Mouse (Mus musculus) lung, adult 2 months (tissue): ENCODE data around the gene Hsd17b11. TPM values are rescaled to one million over a fixed set of nuclear protein-coding genes. Genes with fewer than 3 reads are reported as not detected.

ENCODE experiments used
- DNase-seq: peaks from one replicate; pipeline ENCODE4 v3.0.0; 2022
- H3K4me1 ChIP-seq: fragments of 200-500 bp; 2 replicates; pipeline ENCODE4 v1.6.1; 2011; ENCODE audit warnings: low read length; ENCODE audit not compliant: control insufficient read depth, insufficient read depth
- H3K4me3 ChIP-seq: fragments of 200-500 bp; replicated peaks from 2 replicates; pipeline ENCODE3; 2011; ENCODE audit warnings: low read depth, mild to moderate bottlenecking, control low read depth, low read length; ENCODE audit errors: extremely low read depth
- CTCF ChIP-seq: fragments of 200-500 bp; IDR thresholded peaks from 2 replicates; pipeline ENCODE4 v1.5.1; 2011; ENCODE audit warnings: mild to moderate bottlenecking, low read length, control low read depth; ENCODE audit not compliant: insufficient read depth
- POLR2A ChIP-seq: fragments of 200-500 bp; IDR thresholded peaks from 2 replicates; pipeline ENCODE4 v1.6.1; 2011; ENCODE audit warnings: low read depth, mild to moderate bottlenecking, control low read depth, low read length, borderline replicate concordance; ENCODE audit errors: extremely low read depth
- WGBS: fragments of 180-500 bp; shearing (Covaris S2); methylation state at CpG from one replicate; pipeline ENCODE4 v1.1.7; 2018; 5-methylcytosine and 5-hydroxymethylcytosine counted together
- polyA plus RNA-seq: library from polyadenylated mRNA; depleted of rRNA; stranded (reverse); fragments of >200 nt; gene quantifications from 2 replicates; pipeline ENCODE4 v1.2.3, GENCODE M21; 2012; rRNA removed

Gene Hsd17b11
- polyA plus RNA-seq, result 39.8 and 53.1 TPM in 2 replicates

DNA sequence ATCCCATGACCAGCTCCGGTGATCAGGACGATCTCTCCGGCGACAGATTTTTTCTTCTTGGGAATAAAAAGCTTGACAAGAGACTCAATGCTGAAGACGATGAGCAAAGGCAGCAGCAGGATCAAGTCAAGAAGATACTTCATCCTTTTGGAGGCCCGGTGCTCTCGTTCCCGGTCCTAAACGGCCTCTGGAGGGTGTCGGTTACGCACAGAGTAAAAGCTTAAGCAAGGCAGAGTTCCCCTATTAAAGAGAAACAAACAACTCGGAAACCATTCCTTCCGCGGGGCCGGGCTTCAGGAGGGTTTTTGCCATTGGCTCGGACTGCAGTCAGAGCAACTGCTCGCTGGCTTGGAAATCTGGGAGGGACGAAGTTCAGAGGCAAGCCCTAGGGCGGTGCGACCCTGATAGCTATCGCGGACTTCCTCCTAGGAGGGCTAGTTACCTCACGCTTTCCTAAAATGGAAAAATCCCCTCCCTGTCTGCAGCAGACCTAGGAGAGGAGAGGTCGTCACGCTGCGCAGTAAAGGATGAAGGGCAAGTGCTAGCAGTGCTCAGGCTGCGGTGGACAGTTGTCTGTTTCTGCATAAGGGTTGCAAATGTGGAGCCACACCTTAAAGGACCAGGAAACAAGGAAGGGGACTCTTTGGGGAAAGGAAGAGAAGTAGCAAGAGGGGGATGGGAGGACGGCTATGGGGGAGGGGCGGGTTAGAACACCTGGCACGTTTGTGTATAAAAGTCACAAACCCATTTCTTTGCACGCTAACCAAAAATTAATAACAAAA lies at the start of gene Hsd17b11:
Gene Hsd17b11, minus strand, starts transcription at position 323 of the 782 bp plus-strand sequence.
- Histone ChIP-seq H3K4me3 (peak within 1 kb of the TSS; percentile 91), H3K4me1 (peaks cover 18% of the 10 kb centered on the region)
- WGBS, result under 1% methylated on average over 31 of the region's 31 CpGs
- TF ChIP-seq POLR2A, result peak; percentile 80; the same call in 1 of the 2 replicates
- no peak for TF ChIP-seq CTCF
- DNase-seq, result peak; percentile 82

GRCm38 (mm10) chr5:104071048-104071447 lies 49.3 kb upstream of the Hsd17b11 start:
- no peak for TF ChIP-seq POLR2A
- TF ChIP-seq CTCF, result no peak
- Histone ChIP-seq H3K4me3 (no peak overlapping the region), H3K4me1 (peaks cover 3% of the 10 kb centered on the region; the same call in 1 of the 2 replicates)
- DNase-seq, result no peak
- WGBS, result 65% methylated on average over 4 of the region's 4 CpGs

GRCm38 (mm10) chr5:104068751-104069150 lies 47.0 kb upstream of the Hsd17b11 start:
- DNase-seq, result no peak
- peak; percentile 76 for TF ChIP-seq CTCF
- TF ChIP-seq POLR2A, result no peak
- Histone ChIP-seq H3K4me3 (no peak overlapping the region), H3K4me1 (peaks cover 3% of the 10 kb centered on the region; the same call in 1 of the 2 replicates)
- 75% methylated on average over 7 of the region's 7 CpGs for WGBS

GRCm38 (mm10) chr5:104062773-104063551 lies 41.2 kb upstream of the Hsd17b11 start:
- no peak overlapping the region for H3K4me3 ChIP-seq
- 92% methylated on average over 11 of the region's 11 CpGs for WGBS
- no peaks in the 10 kb centered on the region for H3K4me1 ChIP-seq
- no peak for DNase-seq
- TF ChIP-seq CTCF (no peak), POLR2A (no peak)

GRCm38 (mm10) chr5:104061936-104062772 lies 40.4 kb upstream of the Hsd17b11 start:
- no peak overlapping the region for H3K4me3 ChIP-seq
- no peaks in the 10 kb centered on the region for H3K4me1 ChIP-seq
- TF ChIP-seq CTCF (no peak), POLR2A (no peak)
- no peak for DNase-seq
- WGBS, result 88% methylated on average over 13 of the region's 13 CpGs

GRCm38 (mm10) chr5:104060429-104060828 lies 38.7 kb upstream of the Hsd17b11 start:
- no peak for TF ChIP-seq POLR2A
- no peak for TF ChIP-seq CTCF
- H3K4me3 ChIP-seq, result no peak overlapping the region
- no peaks in the 10 kb centered on the region for H3K4me1 ChIP-seq
- 85% methylated on average over 5 of the region's 5 CpGs for WGBS
- no peak for DNase-seq

- Histone ChIP-seq H3K4me3 (no peak overlapping the region), H3K4me1 (no peaks in the 10 kb centered on the region)
- TF ChIP-seq POLR2A (no peak), CTCF (no peak)
- 84% methylated on average over 9 of the region's 9 CpGs for WGBS
- DNase-seq, result no peak
Observed at GRCm38 (mm10) chr5:104059628-104060027, 37.9 kb upstream of the Hsd17b11 start.

DNA sequence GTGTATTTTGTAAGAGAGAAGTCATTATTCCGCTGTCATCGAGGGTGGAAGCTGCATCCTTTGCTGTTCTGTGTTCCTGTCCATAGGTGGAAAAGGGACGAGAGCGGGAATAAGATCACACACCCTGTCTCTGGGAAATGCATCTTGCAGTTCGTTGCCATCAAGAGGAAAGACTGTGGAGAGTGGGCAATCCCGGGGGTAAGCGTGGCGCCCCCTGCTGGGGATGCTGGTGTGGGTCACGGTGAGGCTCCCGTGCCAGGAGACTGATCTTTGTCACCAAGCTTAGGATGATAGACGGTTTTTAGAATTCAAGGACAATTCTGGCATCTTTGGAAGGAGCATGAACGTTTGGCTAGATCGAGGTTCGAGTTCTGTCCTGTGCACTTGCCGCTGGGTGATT lies 36.3 kb upstream of the Hsd17b11 start:
- TF ChIP-seq CTCF, result peak; percentile 67
- no peak for TF ChIP-seq POLR2A
- Histone ChIP-seq H3K4me1 (0 out of 2 replicates have a peak, but pooled peaks cover 1% of the 10 kb centered on the region), H3K4me3 (no peak overlapping the region)
- WGBS, result 62% methylated on average over 15 of the region's 15 CpGs
- peak; percentile 46 for DNase-seq

DNA sequence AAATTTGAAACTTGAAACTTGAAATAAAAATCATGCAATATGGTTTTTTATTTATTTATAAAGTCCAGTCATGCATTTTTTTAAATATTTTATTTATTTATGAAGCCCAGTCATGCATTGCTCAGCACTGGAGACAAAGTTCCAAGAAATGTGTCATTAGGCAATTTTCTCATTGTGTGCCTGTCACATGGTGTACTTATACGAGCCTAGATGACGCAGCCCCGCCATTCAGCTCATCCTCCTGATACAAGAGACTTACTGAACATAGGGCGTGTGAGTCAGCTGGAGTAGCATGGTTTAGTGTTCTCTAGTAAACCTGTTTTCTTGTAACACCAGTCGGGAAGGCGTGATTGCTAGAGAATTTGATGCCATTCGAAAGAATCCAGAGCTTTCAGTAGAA lies 34.6 kb upstream of the Hsd17b11 start:
- H3K4me1 ChIP-seq, result peaks cover 4% of the 10 kb centered on the region; the same call in 1 of the 2 replicates
- no peak for TF ChIP-seq POLR2A
- TF ChIP-seq CTCF, result no peak
- 92% methylated on average over 7 of the region's 7 CpGs for WGBS
- no peak overlapping the region for H3K4me3 ChIP-seq
- no peak for DNase-seq
